Mouse (Mus musculus) CH12.LX (cell line): ENCODE measurements at regions not wholly inside any gene's neighbourhood (a gene's known extent, or its start where the extent isn't known, plus 50 kb on each side); places are given as distances from the start of the nearest gene placed in this dataset.

Experiments
- CTCF ChIP-seq, 2 experiments: IDR thresholded peaks in 1 of 2; conservative IDR thresholded peaks in 1 of 2; 2 replicates each; pipeline ENCODE4 v1.5.1; 2011 to 2012; ENCODE audit warnings: low read depth in 2 of 2, low read length in 2 of 2, improper control_type of control experiment in 1 of 2, inconsistent platforms in 1 of 2, mild to moderate bottlenecking in 1 of 2, moderate library complexity in 1 of 2
- MXI1 ChIP-seq: IDR thresholded peaks from 2 replicates; pipeline ENCODE4 v1.6.1; 2011; ENCODE audit warnings: mild to moderate bottlenecking, low read depth, low read length, improper control_type of control experiment
- SIN3A ChIP-seq: IDR thresholded peaks from 2 replicates; pipeline ENCODE4 v1.6.1; 2012; ENCODE audit warnings: low read length, improper control_type of control experiment, inconsistent platforms

- TF ChIP-seq CTCF (conservative IDR thresholded peaks at IDR 0.05 in 1 of 2, IDR thresholded peaks at IDR 0.05 in 1 of 2; ENCODE audit: low read depth in 2 of 2, low read length in 2 of 2) (no peak), MXI1 (no peak), SIN3A (no peak)
Measured at GRCm38 (mm10) chr17:62423476-62424385, 457.4 kb downstream of the Efna5 start.
